ENCODE assay signal across 10 mouse cellular contexts in the genomic region with DNA sequence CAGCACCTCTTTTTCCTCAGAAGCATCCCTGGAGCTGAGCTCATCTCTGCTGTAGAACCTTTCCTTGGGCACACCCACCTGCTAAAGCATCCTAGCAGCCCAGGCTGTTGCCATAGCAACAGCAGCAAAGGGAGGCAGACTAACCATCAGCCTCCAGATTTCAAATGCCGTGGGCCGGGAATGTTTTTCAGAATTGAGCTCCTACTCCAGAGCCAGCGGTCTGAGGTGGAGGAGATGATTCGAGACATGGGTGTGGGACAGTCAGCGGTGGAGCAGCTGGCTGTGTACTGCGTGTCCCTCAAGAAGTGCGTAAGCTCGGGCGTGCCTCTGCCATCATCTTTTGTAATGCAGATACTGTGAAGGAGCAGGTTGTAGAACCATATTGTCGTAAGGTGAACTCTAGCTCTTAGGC. TPM values are rescaled to one million over a fixed set of nuclear protein-coding genes. Genes with fewer than 3 reads are reported as not detected.
A peak's percentile ranks its signal among the peaks of the same experiment; 100 is the strongest.
DNase-seq lines count a peak whose midpoint lies in the region; ATAC-seq and TF ChIP-seq lines count a peak whose summit lies in the region.
"Had no signal": no experiment of that assay in that cellular context is flagged by ENCODE, and none has a peak within 500 bp of the region (broad histone marks: within the 10 kb centered on the region; RNA-seq: fewer than 3 reads in every experiment).

No protein-coding gene starts in this region.

- peaks cover 62% of the 10 kb centered on the region for H3K36me3 ChIP-seq in embryonic facial prominence, embryonic 13.5 days
- 0 out of 2 replicates have a peak, but pooled peaks cover 2% of the 10 kb centered on the region for H3K36me3 ChIP-seq in midbrain, embryonic 16.5 days (ENCODE audit: control insufficient read depth, insufficient read depth, low read length)
- H3K36me3 ChIP-seq in thymus, adult 2 months (ENCODE audit: control insufficient read depth, insufficient read depth, low read length), result peaks cover 9% of the 10 kb centered on the region; the same call in 1 of the 2 replicates

- no peak for ATAC-seq in embryonic facial prominence, embryonic 13.5 days (ENCODE audit: insufficient number of reproducible peaks, insufficient read depth, low FRiP score, low TSS enrichment, low read depth)
- peak; percentile 85 for ATAC-seq in midbrain, embryonic 16.5 days

- H3K4me3 ChIP-seq in embryonic facial prominence, embryonic 13.5 days, result no peak overlapping the region
- no peak overlapping the region for H3K4me3 ChIP-seq in midbrain, embryonic 16.5 days (ENCODE audit: low read depth, low read length)
- H3K4me3 ChIP-seq in thymus, adult 2 months (ENCODE audit: control insufficient read depth, insufficient read depth, low read length), result no peak overlapping the region

- H3K9ac ChIP-seq in embryonic facial prominence, embryonic 13.5 days, result 0 out of 2 replicates have a peak overlapping the region, but pooled peaks have one; percentile 17
- H3K9ac ChIP-seq in midbrain, embryonic 16.5 days (ENCODE audit: low read depth, low read length), result peak overlapping the region; percentile 33; the same call in 1 of the 2 replicates

- peak; percentile 91 for DNase-seq in R1 (ENCODE audit: low read depth, low spot score)
- peak; percentile 85 to 86 for DNase-seq in layer of hippocampus, adult 8-10 months (ENCODE audit: low spot score in 2 of 2)
- DNase-seq in thymus, adult 2 months, result no peak
- DNase-seq in adrenal gland, adult 2 months, result no peak
- DNase-seq in kidney, adult 11 months, result no peak
- DNase-seq: cerebellum, adult 9-10 months; lung, adult 18-20 months had no signal

- no peaks in the 10 kb centered on the region for H3K27me3 ChIP-seq in embryonic facial prominence, embryonic 13.5 days
- H3K27me3 ChIP-seq in midbrain, embryonic 16.5 days (ENCODE audit: control insufficient read depth, insufficient read depth, low read depth, low read length), result no peaks in the 10 kb centered on the region
- no peaks in the 10 kb centered on the region for H3K27me3 ChIP-seq in thymus, adult 2 months (ENCODE audit: control insufficient read depth, insufficient read depth, low read length)

- H3K27ac ChIP-seq in embryonic facial prominence, embryonic 13.5 days, result no peak overlapping the region
- peak overlapping the region; percentile 86 for H3K27ac ChIP-seq in midbrain, embryonic 16.5 days (ENCODE audit: low read length)
- no peak overlapping the region for H3K27ac ChIP-seq in thymus, adult 2 months (ENCODE audit: control insufficient read depth, insufficient read depth, low read length)

- H3K9me3 ChIP-seq in embryonic facial prominence, embryonic 13.5 days, result no peaks in the 10 kb centered on the region
- no peaks in the 10 kb centered on the region for H3K9me3 ChIP-seq in midbrain, embryonic 16.5 days (replicated peaks; ENCODE audit: control insufficient read depth, low read length, poor library complexity, severe bottlenecking)

- H3K4me1 ChIP-seq in embryonic facial prominence, embryonic 13.5 days, result no peaks in the 10 kb centered on the region
- peaks cover 21% of the 10 kb centered on the region for H3K4me1 ChIP-seq in midbrain, embryonic 16.5 days (ENCODE audit: control insufficient read depth, insufficient read depth, low read length)
- H3K4me1 ChIP-seq in thymus, adult 2 months (replicated peaks; ENCODE audit: control insufficient read depth, insufficient read depth, low read length), result no peaks in the 10 kb centered on the region

- 90% methylated on average over 10 of the region's 10 CpGs for WGBS in embryonic facial prominence, embryonic 13.5 days
- 57% methylated on average over 10 of the region's 10 CpGs for WGBS in midbrain, embryonic 16.5 days
- WGBS in thymus, adult 2 months, result 96% methylated on average over 10 of the region's 10 CpGs

- H3K4me2 ChIP-seq in embryonic facial prominence, embryonic 13.5 days, result no peak overlapping the region
- peak overlapping the region; percentile 40 for H3K4me2 ChIP-seq in midbrain, embryonic 16.5 days (ENCODE audit: low read length)

- TF ChIP-seq POLR2A in thymus, adult 2 months (IDR thresholded peaks at IDR 0.05; ENCODE audit: control insufficient read depth, extremely low read depth, insufficient read depth, low read length, poor library complexity), result no peak

- TF ChIP-seq CTCF in thymus, adult 2 months (IDR thresholded peaks at IDR 0.05; ENCODE audit: borderline replicate concordance, control insufficient read depth, extremely low read depth, insufficient read depth, low read length, poor library complexity), result no peak

RNA-seq across cellular contexts. Expression of gene Traip, which starts 11.4 kb away (rescaled TPM):
- 23.8 and 29.0 TPM in 2 replicates for polyA plus RNA-seq in embryonic facial prominence, embryonic 13.5 days (2015; fragmentation: Nextera tagmentation; extraction: Ambion mirVana)
- 10 to 100 TPM; 15.2 to 26.6 (median 19.9) TPM for total RNA-seq in layer of hippocampus, adult 8-10 months (2022)
- 10.0 and 12.6 TPM in 2 replicates for polyA plus RNA-seq in midbrain, embryonic 16.5 days (2015; fragmentation: Nextera tagmentation; extraction: Ambion mirVana)
- polyA plus RNA-seq in thymus, adult 2 months (2012; rRNA removed), result 9.2 and 15.7 TPM in 2 replicates
- total RNA-seq in adrenal gland, adult 2 months (2021), result 1 to 10 TPM; 2.1 to 2.5 TPM
- polyA plus RNA-seq in adrenal gland, adult 2 months (2012; rRNA removed), result 0.61 and 0.72 TPM in 2 replicates

RNA-seq across cellular contexts. Expression of gene Uba7, which starts 13.9 kb away (rescaled TPM):
- 25.7 and 28.1 TPM in 2 replicates for polyA plus RNA-seq in embryonic facial prominence, embryonic 13.5 days (2015; fragmentation: Nextera tagmentation; extraction: Ambion mirVana)
- 10 to 100 TPM in 2 of 4 experiments, 1 to 10 TPM in 2; 5.8 to 14.1 (median 11.1) TPM for total RNA-seq in layer of hippocampus, adult 8-10 months (2022)
- 3.7 and 4.7 TPM in 2 replicates for polyA plus RNA-seq in midbrain, embryonic 16.5 days (2015; fragmentation: Nextera tagmentation; extraction: Ambion mirVana)
- 208 and 267 TPM in 2 replicates for polyA plus RNA-seq in thymus, adult 2 months (2012; rRNA removed)
- 10 to 100 TPM; 10.6 to 22.1 TPM for total RNA-seq in adrenal gland, adult 2 months (2021)
- 35.4 and 39.9 TPM in 2 replicates for polyA plus RNA-seq in adrenal gland, adult 2 months (2012; rRNA removed)

RNA-seq across cellular contexts. Expression of gene Gm20661, which starts 21.5 kb away (rescaled TPM):
- 7.2 and 9.9 TPM in 2 replicates for polyA plus RNA-seq in embryonic facial prominence, embryonic 13.5 days (2015; fragmentation: Nextera tagmentation; extraction: Ambion mirVana)
- 1 to 10 TPM in 3 of 4 experiments, under 1 TPM in 1; 0.71 to 2.1 (median 1.4) TPM for total RNA-seq in layer of hippocampus, adult 8-10 months (2022)
- polyA plus RNA-seq in midbrain, embryonic 16.5 days (2015; fragmentation: Nextera tagmentation; extraction: Ambion mirVana), result 0.65 and 0.67 TPM in 2 replicates
- 0.58 and 0.93 TPM in 2 replicates for polyA plus RNA-seq in thymus, adult 2 months (2012; rRNA removed)
- under 1 TPM in 1 of 2 experiments, not detected in 1; 0.38 TPM for total RNA-seq in adrenal gland, adult 2 months (2021)
- 0.12 and 0.20 TPM in 2 replicates for polyA plus RNA-seq in adrenal gland, adult 2 months (2012; rRNA removed)
- total RNA-seq: gastrocnemius, adult 8-10 months had no signal

RNA-seq across cellular contexts. Expression of gene Inka1, which starts 24.3 kb away (rescaled TPM):
- 79.2 and 86.1 TPM in 2 replicates for polyA plus RNA-seq in embryonic facial prominence, embryonic 13.5 days (2015; fragmentation: Nextera tagmentation; extraction: Ambion mirVana)
- 10 to 100 TPM in 3 of 4 experiments, 1 to 10 TPM in 1; 9.5 to 14.1 (median 12.0) TPM for total RNA-seq in layer of hippocampus, adult 8-10 months (2022)
- polyA plus RNA-seq in midbrain, embryonic 16.5 days (2015; fragmentation: Nextera tagmentation; extraction: Ambion mirVana), result 16.7 and 17.6 TPM in 2 replicates
- polyA plus RNA-seq in thymus, adult 2 months (2012; rRNA removed), result 10.5 and 14.8 TPM in 2 replicates
- total RNA-seq in adrenal gland, adult 2 months (2021), result 1 to 10 TPM; 2.4 to 7.8 TPM
- polyA plus RNA-seq in adrenal gland, adult 2 months (2012; rRNA removed), result 11.6 and 19.0 TPM in 2 replicates

RNA-seq across cellular contexts. Expression of gene Camkv, which starts 25.9 kb away (rescaled TPM):
- 9.1 and 9.7 TPM in 2 replicates for polyA plus RNA-seq in embryonic facial prominence, embryonic 13.5 days (2015; fragmentation: Nextera tagmentation; extraction: Ambion mirVana)
- 100 to 1,000 TPM; 470 to 535 (median 505) TPM for total RNA-seq in layer of hippocampus, adult 8-10 months (2022)
- polyA plus RNA-seq in midbrain, embryonic 16.5 days (2015; fragmentation: Nextera tagmentation; extraction: Ambion mirVana), result 90.2 and 121 TPM in 2 replicates
- 18.7 and 21.0 TPM in 2 replicates for polyA plus RNA-seq in thymus, adult 2 months (2012; rRNA removed)
- 1 to 10 TPM; 2.9 to 5.2 TPM for total RNA-seq in adrenal gland, adult 2 months (2021)
- 7.8 and 9.5 TPM in 2 replicates for polyA plus RNA-seq in adrenal gland, adult 2 months (2012; rRNA removed)

Comparison
In these comparisons a context has a peak if more than half of its experiments do, and no peak if none do; other contexts are left out.
1. DNase-seq: peak in R1 (single experiment) and layer of hippocampus, adult 8-10 months (2 of 2); none in thymus, adult 2 months (single experiment), adrenal gland, adult 2 months (single experiment) and kidney, adult 11 months (single experiment).